8 mouse cellular contexts compared by ENCODE assay signal in the genomic region with DNA sequence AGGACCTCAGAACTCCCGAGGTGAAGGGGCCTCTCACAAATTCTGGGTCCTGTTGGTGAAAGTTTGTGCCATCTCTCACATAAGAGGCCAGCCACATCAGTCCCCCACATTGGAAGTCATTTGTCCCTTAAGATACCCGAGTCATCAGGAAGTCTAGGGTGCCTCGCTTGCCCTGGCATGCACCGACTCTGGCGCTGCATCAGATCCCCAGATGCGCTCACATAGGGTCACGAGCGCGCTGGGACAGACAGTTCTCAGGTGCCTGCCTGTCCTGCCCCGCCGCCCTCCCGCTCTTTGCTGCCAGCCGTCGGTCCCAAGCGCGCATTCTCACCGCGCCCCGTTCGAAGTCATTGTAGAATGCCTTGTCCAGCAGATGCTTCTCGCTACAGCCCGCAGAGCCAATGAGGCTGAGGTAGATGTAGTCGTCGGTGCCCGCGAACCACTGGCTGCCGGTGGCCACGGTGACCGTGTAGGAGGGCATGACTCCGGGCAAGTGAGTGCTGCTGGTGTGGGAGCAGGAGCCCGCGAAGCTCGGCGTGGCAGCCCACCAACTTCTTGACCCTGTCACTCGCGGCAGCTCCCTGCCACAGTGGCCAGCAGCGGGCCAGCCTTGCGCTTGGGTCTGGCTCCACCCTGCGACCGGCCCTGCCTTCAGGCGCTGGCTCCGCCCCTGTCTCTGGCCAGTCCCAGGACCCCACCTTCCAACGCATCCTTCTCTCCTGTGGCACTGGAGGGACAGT. TPM values are rescaled to one million over a fixed set of nuclear protein-coding genes. Genes with fewer than 3 reads are reported as not detected.
DNase-seq lines count a peak whose midpoint lies in the region; ATAC-seq and TF ChIP-seq lines count a peak whose summit lies in the region.

A gene (minus strand): TSS at position 635 of the 740 bp plus-strand sequence.

- TF ChIP-seq EP300 in liver, postnatal 0 days (IDR thresholded peaks at IDR 0.05; ENCODE audit: low read depth): no peak

- peak within 1 kb of the TSS; percentile 62 for H3K4me2 ChIP-seq in hindbrain, embryonic 15.5 days
- H3K4me2 ChIP-seq in liver, postnatal 0 days (ENCODE audit: low read depth, low read length): peak within 1 kb of the TSS; percentile 62
- peak within 1 kb of the TSS; percentile 56 for H3K4me2 ChIP-seq in neural tube, embryonic 14.5 days (ENCODE audit: low read depth, low read length)

- no peak within 1 kb of the TSS for H3K9ac ChIP-seq in hindbrain, embryonic 15.5 days
- peak within 1 kb of the TSS; percentile 44 for H3K9ac ChIP-seq in liver, postnatal 0 days (replicated peaks)
- H3K9ac ChIP-seq in neural tube, embryonic 14.5 days (replicated peaks; ENCODE audit: low read depth, low read length): no peak within 1 kb of the TSS; the same call in 1 of the 2 replicates

- no peaks in the 10 kb centered on the region for H3K9me3 ChIP-seq in hindbrain, embryonic 15.5 days
- H3K9me3 ChIP-seq in liver, postnatal 0 days (ENCODE audit: low read length): no peaks in the 10 kb centered on the region
- H3K9me3 ChIP-seq in neural tube, embryonic 14.5 days (ENCODE audit: control insufficient read depth, low read length): no peaks in the 10 kb centered on the region

- peak; percentile 3 to 4 for DNase-seq in cerebellum, adult 18-20 months
- DNase-seq in cerebellum, adult 8-10 months: no peak
- peak; percentile 9 for DNase-seq in brain, embryonic 14.5 days (ENCODE audit: low read depth)
- DNase-seq in gastrocnemius, postnatal 10 days: peak; percentile 35
- DNase-seq in liver, postnatal 0 days: peak; percentile 31
- no peak for DNase-seq in left cerebral cortex, adult 9 months (ENCODE audit: low spot score in 2 of 2)

- TF ChIP-seq POLR2A in brain, embryonic 14.5 days (IDR thresholded peaks at IDR 0.05; ENCODE audit: borderline replicate concordance, extremely low read depth, insufficient read depth, insufficient read length, poor library complexity, severe bottlenecking): no peak

- H3K27me3 ChIP-seq in hindbrain, embryonic 15.5 days: peaks cover 15% of the 10 kb centered on the region
- peaks cover 20% of the 10 kb centered on the region for H3K27me3 ChIP-seq in liver, postnatal 0 days (ENCODE audit: insufficient read depth, low read length)
- H3K27me3 ChIP-seq in neural tube, embryonic 14.5 days (ENCODE audit: control insufficient read depth, insufficient read depth, low read length): 0 out of 2 replicates have a peak, but pooled peaks cover 4% of the 10 kb centered on the region

- H3K36me3 ChIP-seq in hindbrain, embryonic 15.5 days: no peaks in the 10 kb centered on the region
- no peaks in the 10 kb centered on the region for H3K36me3 ChIP-seq in liver, postnatal 0 days (replicated peaks; ENCODE audit: insufficient read depth, low read length)
- no peaks in the 10 kb centered on the region for H3K36me3 ChIP-seq in neural tube, embryonic 14.5 days (ENCODE audit: control insufficient read depth, insufficient read depth, low read length)

- H3K4me3 ChIP-seq in hindbrain, embryonic 15.5 days: peak within 1 kb of the TSS; percentile 36
- peak within 1 kb of the TSS; percentile 45 for H3K4me3 ChIP-seq in liver, postnatal 0 days (ENCODE audit: low read depth, low read length)
- H3K4me3 ChIP-seq in neural tube, embryonic 14.5 days (ENCODE audit: low read depth, low read length): peak within 1 kb of the TSS; percentile 24

- peaks cover 7% of the 10 kb centered on the region for H3K4me1 ChIP-seq in hindbrain, embryonic 15.5 days (replicated peaks)
- peaks cover 6% of the 10 kb centered on the region; the same call in 1 of the 2 replicates for H3K4me1 ChIP-seq in liver, postnatal 0 days (ENCODE audit: insufficient read depth)
- H3K4me1 ChIP-seq in neural tube, embryonic 14.5 days (ENCODE audit: control insufficient read depth, insufficient read depth, low read length): peaks cover 6% of the 10 kb centered on the region; the same call in 1 of the 2 replicates

- peak; percentile 15; the same call in 1 of the 2 replicates for ATAC-seq in hindbrain, embryonic 15.5 days (ENCODE audit: low FRiP score, low read depth)
- ATAC-seq in liver, postnatal 0 days: peak; percentile 40; the same call in 1 of the 2 replicates
- ATAC-seq in neural tube, embryonic 14.5 days (ENCODE audit: low read depth): peak; percentile 68; the same call in 1 of the 2 replicates

- TF ChIP-seq CTCF in brain, embryonic 14.5 days (IDR thresholded peaks at IDR 0.05; ENCODE audit: borderline replicate concordance, extremely low read depth, insufficient read depth, insufficient read length): 0 out of 2 replicates have a peak, but pooled peaks have one; percentile 0
- TF ChIP-seq CTCF in liver, postnatal 0 days (IDR thresholded peaks at IDR 0.05; ENCODE audit: low read depth): no peak

- whole genome bisulfite sequencing in hindbrain, embryonic 15.5 days: 3% methylated on average over 43 of the region's 43 CpGs
- WGBS in liver, postnatal 0 days (ENCODE audit: insufficient replicate concordance): 3% methylated on average over 38 of the region's 43 CpGs
- WGBS in neural tube, embryonic 14.5 days: 4% methylated on average over 43 of the region's 43 CpGs

- H3K27ac ChIP-seq in hindbrain, embryonic 15.5 days (replicated peaks): no peak within 1 kb of the TSS
- peak within 1 kb of the TSS; percentile 53 for H3K27ac ChIP-seq in liver, postnatal 0 days (ENCODE audit: low read depth)
- no peak within 1 kb of the TSS for H3K27ac ChIP-seq in neural tube, embryonic 14.5 days (ENCODE audit: low read depth, low read length)

RNA-seq across cellular contexts. Expression of the gene that starts here (rescaled TPM):
- 0.33 and 0.46 TPM in 2 replicates for polyA plus RNA-seq in brain, embryonic 14.5 days (2012; rRNA removed)
- 1 to 10 TPM; 1.9 to 2.7 TPM for total RNA-seq in gastrocnemius, postnatal 10 days (2021)
- 0.56 and 0.75 TPM in 2 replicates for polyA plus RNA-seq in hindbrain, embryonic 15.5 days (2015; fragmentation: Nextera tagmentation; extraction: Ambion mirVana)
- polyA plus RNA-seq in liver, postnatal 0 days (2015; fragmentation: Nextera tagmentation; extraction: Ambion mirVana): 5.0 and 6.6 TPM in 2 replicates
- 0.72 and 0.88 TPM in 2 replicates for polyA plus RNA-seq in neural tube, embryonic 14.5 days (2014; fragmentation: Nextera tagmentation; extraction: Ambion mirVana)

Comparison
In these comparisons a context has a peak if more than half of its experiments do, and no peak if none do; other contexts are left out.
1. DNase-seq: peak in cerebellum, adult 18-20 months (2 of 2), gastrocnemius, postnatal 10 days (single experiment) and liver, postnatal 0 days (single experiment); none in cerebellum, adult 8-10 months (single experiment) and left cerebral cortex, adult 9 months (0 of 2).
2. Peak in DNase-seq in brain, embryonic 14.5 days; RNA of the gene not detected or under 1 TPM.
3. Peak in ATAC-seq, H3K4me3 ChIP-seq and H3K4me2 ChIP-seq in hindbrain, embryonic 15.5 days; RNA of the gene not detected or under 1 TPM.
4. Peak in ATAC-seq, H3K4me3 ChIP-seq and H3K4me2 ChIP-seq in neural tube, embryonic 14.5 days; RNA of the gene not detected or under 1 TPM.
5. ATAC-seq: peak in every context shown above with its lines; median percentile 68 in neural tube, embryonic 14.5 days; 40 in liver, postnatal 0 days; 15 in hindbrain, embryonic 15.5 days.
6. Peak in every context shown above with its lines, with median percentiles within 50 percentile points of each other: H3K4me2 ChIP-seq and H3K4me3 ChIP-seq.